Mouse (Mus musculus): Measurements from ENCODE around the gene Kmt5b.

GRCm38 (mm10) chr19:3855091-3855490, 87.9 kb downstream of the Kmt5b start:
- no peak for TF ChIP-seq CTCF (IDR thresholded peaks at IDR 0.05; ENCODE audit: low read depth)
- TF ChIP-seq EP300 (IDR thresholded peaks at IDR 0.05; ENCODE audit: low read depth), result no peak

Measured in liver, postnatal 0 days (tissue).